Mouse (Mus musculus): Measurements from ENCODE around the gene Sptb. TPM values are rescaled to one million over a fixed set of nuclear protein-coding genes. Genes with fewer than 3 reads are reported as not detected.

Gene Sptb
- polyA plus RNA-seq, 1 experiment from 2014 or later = 5.2 TPM

GRCm38 (mm10) chr12:76696380-76696935 is 13.9 kb downstream of the Sptb start:
- no peak for ATAC-seq (ENCODE audit: extremely low read depth, insufficient number of reproducible peaks, low FRiP score, low TSS enrichment)
- Histone ChIP-seq H3K27ac (replicated peaks) (no peak overlapping the region), H3K9me3 (no peaks in the 10 kb centered on the region), H3K27me3 (replicated peaks) (no peaks in the 10 kb centered on the region), H3K36me3 (no peaks in the 10 kb centered on the region), H3K4me1 (peaks cover 26% of the 10 kb centered on the region), H3K4me2 (no peak overlapping the region), H3K9ac (no peak overlapping the region), H3K4me3 (no peak overlapping the region)
- WGBS = 76% methylated on average over 13 of the region's 13 CpGs

DNA sequence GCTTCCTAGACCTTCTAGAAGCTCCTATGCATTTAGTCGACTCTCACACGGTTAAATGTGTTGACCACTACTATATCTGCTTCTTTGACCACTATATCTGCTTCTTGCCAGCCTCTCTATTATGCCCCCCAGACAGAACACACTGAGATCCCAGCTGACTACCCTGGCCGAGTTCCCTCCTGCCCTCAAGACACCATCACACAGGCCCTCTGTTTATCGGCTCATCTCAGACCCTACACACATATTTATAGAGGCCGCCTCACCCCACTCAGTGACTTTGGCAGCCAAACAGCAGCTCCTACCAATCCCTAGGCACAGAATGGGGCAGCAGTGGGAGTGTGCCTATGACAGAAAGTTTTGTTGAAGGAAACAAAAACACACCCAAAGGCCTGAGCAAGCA is 14.6 kb downstream of the Sptb start:
- 55% methylated on average over 5 of the region's 5 CpGs for WGBS
- Histone ChIP-seq H3K36me3 (no peaks in the 10 kb centered on the region), H3K9me3 (no peaks in the 10 kb centered on the region), H3K4me3 (no peak overlapping the region), H3K4me1 (peaks cover 26% of the 10 kb centered on the region), H3K27me3 (replicated peaks) (no peaks in the 10 kb centered on the region), H3K9ac (no peak overlapping the region), H3K27ac (replicated peaks) (no peak overlapping the region), H3K4me2 (peak overlapping the region; percentile 67; the same call in 1 of the 2 replicates)
- ATAC-seq (ENCODE audit: extremely low read depth, insufficient number of reproducible peaks, low FRiP score, low TSS enrichment) = no peak

DNA sequence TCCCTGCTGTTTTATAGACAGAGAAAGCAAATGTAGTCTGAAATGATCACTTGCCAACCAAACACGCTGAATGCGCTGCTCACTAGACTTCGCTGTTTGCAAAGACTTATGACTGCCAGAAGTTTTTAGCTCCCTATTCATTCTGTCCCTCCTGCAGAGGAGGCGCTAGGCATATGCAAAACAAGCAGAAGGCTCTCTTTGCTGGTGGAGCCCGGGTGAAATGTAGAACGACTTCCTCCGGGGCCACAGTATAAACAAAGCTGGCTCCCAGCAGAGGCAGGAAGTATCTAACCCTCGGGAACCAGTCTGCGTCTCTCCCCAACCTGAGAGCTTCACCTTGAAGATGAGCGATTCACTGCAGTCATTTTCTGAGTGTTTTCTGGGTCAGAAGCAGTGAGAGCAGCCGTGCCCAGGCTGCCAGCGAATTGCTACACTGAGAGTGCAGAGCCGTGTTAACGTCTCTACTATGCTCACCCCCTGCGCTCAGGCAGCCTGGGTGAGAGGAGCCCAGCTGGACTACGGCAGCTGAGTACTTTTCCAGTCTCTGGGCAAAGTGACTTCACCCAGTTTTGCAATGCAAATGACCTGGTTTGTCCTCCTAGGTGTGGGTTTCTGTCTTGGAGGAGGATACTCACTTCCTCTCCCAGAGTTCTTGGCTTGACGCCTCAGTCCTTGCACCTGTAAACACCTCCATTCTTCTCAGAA is 15.4 kb downstream of the Sptb start:
- H3K27me3 ChIP-seq (replicated peaks) = no peaks in the 10 kb centered on the region
- H3K36me3 ChIP-seq = no peaks in the 10 kb centered on the region
- no peak for ATAC-seq (ENCODE audit: extremely low read depth, insufficient number of reproducible peaks, low FRiP score, low TSS enrichment)
- H3K4me3 ChIP-seq = peak overlapping the region; percentile 44
- H3K9ac ChIP-seq = peak overlapping the region; percentile 66
- H3K4me1 ChIP-seq = peaks cover 28% of the 10 kb centered on the region
- no peaks in the 10 kb centered on the region for H3K9me3 ChIP-seq
- H3K27ac ChIP-seq (replicated peaks) = no peak overlapping the region
- 7% methylated on average over 17 of the region's 17 CpGs for WGBS
- H3K4me2 ChIP-seq = peak overlapping the region; percentile 67

GRCm38 (mm10) chr12:76687498-76688200 is 22.7 kb downstream of the Sptb start:
- Histone ChIP-seq H3K27me3 (replicated peaks) (no peaks in the 10 kb centered on the region), H3K4me3 (no peak overlapping the region), H3K9me3 (no peaks in the 10 kb centered on the region), H3K4me1 (peaks cover 33% of the 10 kb centered on the region), H3K27ac (replicated peaks) (no peak overlapping the region), H3K36me3 (no peaks in the 10 kb centered on the region), H3K4me2 (no peak overlapping the region), H3K9ac (no peak overlapping the region)
- WGBS = 78% methylated on average over 10 of the region's 10 CpGs
- no peak for ATAC-seq (ENCODE audit: extremely low read depth, insufficient number of reproducible peaks, low FRiP score, low TSS enrichment)

DNA sequence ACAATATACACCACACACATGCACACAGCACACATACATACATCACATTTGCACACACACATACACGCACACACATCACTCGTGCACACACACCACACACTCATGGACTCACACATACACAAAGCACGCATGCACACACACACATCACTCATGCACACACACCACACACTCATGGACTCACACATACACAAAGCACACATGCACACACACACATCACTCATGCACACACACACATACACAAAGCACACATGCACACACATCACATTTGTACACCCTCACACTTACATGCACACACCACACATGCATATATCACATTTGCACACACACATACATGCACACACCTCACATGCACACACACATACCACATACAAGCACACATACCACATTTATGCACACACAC is 24.7 kb downstream of the Sptb start:
- 95% methylated on average over 3 of the region's 3 CpGs for WGBS
- ATAC-seq (ENCODE audit: extremely low read depth, insufficient number of reproducible peaks, low FRiP score, low TSS enrichment) = no peak

GRCm38 (mm10) chr12:76684493-76684892 is 25.9 kb downstream of the Sptb start:
- Histone ChIP-seq H3K4me2 (no peak overlapping the region), H3K27me3 (replicated peaks) (no peaks in the 10 kb centered on the region), H3K4me1 (peaks cover 25% of the 10 kb centered on the region), H3K9ac (peak overlapping the region; percentile 37; the same call in 1 of the 2 replicates), H3K36me3 (no peaks in the 10 kb centered on the region), H3K27ac (replicated peaks) (no peak overlapping the region), H3K4me3 (no peak overlapping the region), H3K9me3 (no peaks in the 10 kb centered on the region)
- ATAC-seq (ENCODE audit: extremely low read depth, insufficient number of reproducible peaks, low FRiP score, low TSS enrichment) = no peak
- 52% methylated on average over 6 of the region's 6 CpGs for WGBS

More for the DNA sequence above, 24.7 kb downstream of the Sptb start:
- Histone ChIP-seq H3K36me3 (no peaks in the 10 kb centered on the region), H3K27me3 (replicated peaks) (no peaks in the 10 kb centered on the region), H3K27ac (replicated peaks) (no peak overlapping the region), H3K9me3 (no peaks in the 10 kb centered on the region), H3K4me1 (peaks cover 30% of the 10 kb centered on the region), H3K9ac (no peak overlapping the region), H3K4me2 (no peak overlapping the region), H3K4me3 (no peak overlapping the region)

DNA sequence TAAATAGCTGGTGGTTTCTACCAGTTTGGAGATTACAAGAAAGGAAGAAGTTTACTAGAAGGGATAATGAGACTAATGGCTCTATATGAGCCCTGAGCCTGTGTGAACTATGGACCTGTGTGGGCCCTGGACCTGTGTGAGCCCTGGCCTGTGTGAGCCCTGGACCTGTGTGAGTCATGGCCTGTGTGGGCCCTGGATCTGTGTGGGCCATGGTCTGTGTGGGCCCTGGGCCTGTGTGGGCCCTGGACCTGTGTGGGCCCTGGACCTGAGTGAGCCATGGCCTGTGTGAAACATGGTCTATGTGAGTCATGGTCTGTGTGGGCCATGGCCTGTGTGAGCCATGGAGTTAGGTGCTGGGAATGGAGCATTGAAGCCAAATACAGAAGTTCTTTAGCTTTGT is 28.4 kb downstream of the Sptb start:
- H3K9ac ChIP-seq = no peak overlapping the region
- peaks cover 28% of the 10 kb centered on the region for H3K4me1 ChIP-seq
- no peaks in the 10 kb centered on the region for H3K9me3 ChIP-seq
- no peak overlapping the region for H3K4me2 ChIP-seq
- 0 out of 2 replicates have a peak, but pooled peaks have one; percentile 55 for ATAC-seq (ENCODE audit: extremely low read depth, insufficient number of reproducible peaks, low FRiP score, low TSS enrichment)
- no peak overlapping the region for H3K27ac ChIP-seq (replicated peaks)
- H3K4me3 ChIP-seq = no peak overlapping the region
- H3K27me3 ChIP-seq (replicated peaks) = no peaks in the 10 kb centered on the region
- no peaks in the 10 kb centered on the region for H3K36me3 ChIP-seq

- 47% methylated on average over 7 of the region's 7 CpGs for WGBS
- H3K4me2 ChIP-seq = peak overlapping the region; percentile 51
- H3K27ac ChIP-seq (replicated peaks) = peak overlapping the region; percentile 8; the same call in 1 of the 2 replicates
- no peaks in the 10 kb centered on the region for H3K36me3 ChIP-seq
- ATAC-seq (ENCODE audit: extremely low read depth, insufficient number of reproducible peaks, low FRiP score, low TSS enrichment) = no peak
- H3K27me3 ChIP-seq (replicated peaks) = no peaks in the 10 kb centered on the region
- H3K9ac ChIP-seq = 0 out of 2 replicates have a peak overlapping the region, but pooled peaks have one; percentile 40
- H3K4me3 ChIP-seq = no peak overlapping the region
- H3K9me3 ChIP-seq = no peaks in the 10 kb centered on the region
- peaks cover 64% of the 10 kb centered on the region for H3K4me1 ChIP-seq
Observed at GRCm38 (mm10) chr12:76677068-76677467, 33.3 kb downstream of the Sptb start.

DNA sequence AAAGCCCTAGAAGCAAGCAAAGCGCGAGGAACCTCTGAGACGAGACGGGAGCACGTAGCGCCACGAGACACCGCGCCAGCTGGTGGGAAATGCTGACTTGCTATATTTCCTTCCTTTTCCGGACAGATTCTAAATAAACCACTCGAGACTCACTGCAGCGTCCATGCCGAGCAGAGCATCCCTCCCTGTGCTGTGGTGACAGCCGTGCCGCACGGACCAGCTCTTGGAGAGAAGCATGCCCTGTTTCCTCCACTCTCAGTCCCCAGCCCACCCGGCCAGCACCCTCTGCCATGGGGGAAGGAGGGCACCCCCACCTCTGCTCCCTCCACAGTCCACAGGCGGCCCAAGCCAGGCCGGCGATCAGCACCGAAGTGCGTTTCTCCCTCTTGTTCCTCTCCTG is 33.9 kb downstream of the Sptb start:
- Histone ChIP-seq H3K27me3 (replicated peaks) (no peaks in the 10 kb centered on the region), H3K4me1 (peaks cover 69% of the 10 kb centered on the region), H3K9ac (peak overlapping the region; percentile 40; the same call in 1 of the 2 replicates), H3K9me3 (no peaks in the 10 kb centered on the region), H3K27ac (replicated peaks) (peak overlapping the region; percentile 8; the same call in 1 of the 2 replicates), H3K4me3 (no peak overlapping the region), H3K36me3 (no peaks in the 10 kb centered on the region), H3K4me2 (peak overlapping the region; percentile 51)
- 69% methylated on average over 22 of the region's 22 CpGs for WGBS
- no peak for ATAC-seq (ENCODE audit: extremely low read depth, insufficient number of reproducible peaks, low FRiP score, low TSS enrichment)

- peak overlapping the region; percentile 30; the same call in 1 of the 2 replicates for H3K9ac ChIP-seq
- no peaks in the 10 kb centered on the region for H3K36me3 ChIP-seq
- peaks cover 80% of the 10 kb centered on the region for H3K4me1 ChIP-seq
- no peaks in the 10 kb centered on the region for H3K27me3 ChIP-seq (replicated peaks)
- no peaks in the 10 kb centered on the region for H3K9me3 ChIP-seq
- H3K4me2 ChIP-seq = peak overlapping the region; percentile 58
- 59% methylated on average over 5 of the region's 5 CpGs for WGBS
- H3K27ac ChIP-seq (replicated peaks) = peak overlapping the region; percentile 70
- no peak overlapping the region for H3K4me3 ChIP-seq
- no peak for ATAC-seq (ENCODE audit: extremely low read depth, insufficient number of reproducible peaks, low FRiP score, low TSS enrichment)
Observed at GRCm38 (mm10) chr12:76675364-76675763, 35.0 kb downstream of the Sptb start.

- Histone ChIP-seq H3K36me3 (no peaks in the 10 kb centered on the region), H3K27me3 (replicated peaks) (no peaks in the 10 kb centered on the region), H3K27ac (replicated peaks) (peak overlapping the region; percentile 70), H3K4me1 (peaks cover 86% of the 10 kb centered on the region), H3K9me3 (no peaks in the 10 kb centered on the region), H3K4me2 (peak overlapping the region; percentile 58), H3K9ac (peak overlapping the region; percentile 52; the same call in 1 of the 2 replicates), H3K4me3 (peak overlapping the region; percentile 4; the same call in 1 of the 2 replicates)
- ATAC-seq (ENCODE audit: extremely low read depth, insufficient number of reproducible peaks, low FRiP score, low TSS enrichment) = peak; percentile 76; the same call in 1 of the 2 replicates
- 21% methylated on average over 12 of the region's 12 CpGs for WGBS
Observed at GRCm38 (mm10) chr12:76673794-76674222, 36.5 kb downstream of the Sptb start.
